Mouse (Mus musculus) testis, postnatal 14 days (tissue): ENCODE data around the gene Tmem163.
A peak's percentile ranks its signal among the peaks of the same experiment; 100 is the strongest.

Experiments
- DNase-seq: peaks from one replicate; pipeline ENCODE4 v3.0.0; 2021; ENCODE audit warnings: low spot score

The Tmem163 gene

GRCm38 (mm10) chr1:127500219-127500618, 179.1 kb downstream of the Tmem163 start:
- peak; percentile 35 for DNase-seq

DNA sequence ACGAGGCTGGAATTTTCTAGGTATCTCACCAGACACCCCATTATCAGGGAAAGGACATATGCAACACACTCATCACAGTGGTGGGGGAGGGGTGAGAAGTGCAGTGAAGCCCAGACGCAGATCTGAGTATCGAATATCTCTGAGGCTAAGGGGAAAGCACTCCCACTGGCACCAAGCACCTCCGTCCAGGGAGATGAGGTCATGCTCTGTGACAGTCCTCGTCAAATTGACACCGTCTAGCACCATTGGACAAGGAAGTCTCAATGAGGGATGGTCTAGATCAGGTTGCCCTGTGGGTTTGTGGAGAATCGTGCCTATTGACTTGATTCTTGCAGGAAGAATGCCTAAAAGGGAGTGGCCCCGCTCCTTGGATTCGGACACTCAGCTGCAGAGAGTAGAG, 180.6 kb downstream of the Tmem163 start:
- DNase-seq, result no peak

DNA sequence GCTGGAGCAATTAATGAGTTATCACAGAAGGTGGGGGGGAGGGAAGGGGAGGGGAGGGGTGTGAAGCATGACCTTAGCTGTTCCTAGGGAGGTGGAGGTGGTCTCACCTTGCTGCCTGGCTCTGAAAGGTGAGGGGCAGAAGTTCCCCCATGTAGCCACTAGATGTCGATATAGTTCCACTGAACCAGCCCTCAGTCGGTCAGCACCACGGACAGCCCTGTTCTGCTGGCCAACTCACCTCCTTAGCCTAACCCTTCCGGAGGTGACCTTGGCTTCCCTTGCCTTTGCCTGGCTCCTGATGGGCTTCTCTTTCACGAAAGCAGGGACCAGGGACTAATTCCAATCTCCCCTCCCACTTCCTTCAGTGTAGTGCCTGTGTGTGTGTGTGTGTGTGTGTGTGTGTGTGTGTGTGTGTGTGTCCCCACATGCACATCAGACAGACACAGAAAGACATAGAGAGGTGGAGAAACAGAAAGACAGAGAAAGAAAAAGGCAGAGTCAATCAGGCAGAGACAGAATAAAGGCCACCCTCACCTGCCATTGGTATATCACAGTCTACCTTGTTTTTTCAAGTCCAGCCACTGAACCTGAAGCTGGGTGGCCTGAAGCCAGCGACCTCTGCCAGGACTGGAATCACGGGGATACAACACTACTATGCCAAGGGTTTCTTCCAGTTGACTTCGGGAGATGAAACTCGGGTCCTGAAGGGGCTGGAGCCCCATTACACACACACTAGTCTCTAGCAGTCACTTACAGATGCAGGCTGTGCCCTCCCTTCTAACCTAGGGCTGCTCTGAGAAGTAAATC, 182.4 kb downstream of the Tmem163 start:
- DNase-seq, result peak; percentile 37

DNA sequence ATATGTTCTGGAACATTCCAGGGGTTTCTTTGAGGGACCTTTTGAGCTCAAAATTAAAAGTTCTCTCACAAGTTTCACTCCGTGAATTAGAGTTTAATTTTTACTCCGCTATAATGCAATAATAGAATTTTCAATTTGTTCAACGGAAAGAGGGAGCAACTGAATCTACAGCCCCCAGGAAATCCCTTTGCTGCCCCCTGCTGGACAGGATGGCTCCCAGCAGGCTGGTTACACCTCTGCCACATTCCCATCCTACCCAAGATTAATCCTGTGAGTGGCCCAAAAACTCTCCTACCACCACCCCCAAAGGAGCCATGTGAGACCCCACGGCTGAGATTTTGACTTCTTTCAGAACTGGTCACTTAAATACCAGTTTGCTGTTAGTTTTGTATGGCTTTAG, 192.2 kb downstream of the Tmem163 start:
- no peak for DNase-seq

DNA sequence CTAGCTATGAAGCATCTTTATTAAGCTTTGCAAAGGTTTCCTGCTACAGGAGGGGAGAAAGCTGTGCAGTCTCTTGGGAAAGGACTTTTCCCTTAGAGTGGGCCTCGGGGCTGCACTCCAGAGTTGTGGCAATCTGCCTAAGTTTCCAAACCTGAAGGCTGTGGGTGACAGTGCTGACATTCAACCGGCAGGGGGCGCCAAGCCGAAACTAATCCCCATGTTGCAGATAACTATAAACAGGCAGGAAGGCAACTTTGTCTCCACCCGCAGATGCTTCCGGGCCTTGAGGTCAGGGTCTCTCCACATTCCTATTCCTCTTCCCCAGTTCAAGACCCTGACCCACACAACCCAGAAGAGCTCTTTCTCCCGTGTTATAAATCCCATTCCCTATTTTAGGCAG, 194.5 kb downstream of the Tmem163 start:
- peak; percentile 59 for DNase-seq

GRCm38 (mm10) chr1:127484188-127484587, 195.2 kb downstream of the Tmem163 start:
- DNase-seq, result peak; percentile 73

- no peak for DNase-seq
These were observed 196.4 kb downstream of the Tmem163 start for GRCm38 (mm10) chr1:127482911-127483310.

GRCm38 (mm10) chr1:127475756-127476155, 203.6 kb downstream of the Tmem163 start:
- no peak for DNase-seq

GRCm38 (mm10) chr1:127470175-127470574, 209.2 kb downstream of the Tmem163 start:
- no peak for DNase-seq

- DNase-seq, result no peak
These were observed 212.1 kb downstream of the Tmem163 start for GRCm38 (mm10) chr1:127467238-127467637.

DNA sequence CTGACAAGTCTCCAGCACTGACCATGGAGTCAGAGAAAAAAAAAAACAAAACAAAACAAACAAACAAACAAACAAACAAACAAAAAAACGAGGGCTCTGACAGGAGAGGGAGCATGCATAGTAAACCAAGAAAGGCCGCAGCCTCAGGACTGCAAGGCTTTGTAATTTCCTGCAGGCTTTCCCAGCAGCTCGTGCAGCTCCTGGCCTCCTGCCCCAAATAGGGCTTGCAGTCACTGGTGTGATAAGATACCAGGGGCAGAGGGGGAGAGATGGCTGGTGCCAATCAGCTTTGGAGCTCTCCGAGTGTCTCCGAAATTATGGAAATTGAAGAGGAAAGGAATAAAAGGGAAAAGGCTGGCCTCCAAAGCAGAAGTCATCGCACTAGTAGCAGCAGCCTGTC, 214.1 kb downstream of the Tmem163 start:
- DNase-seq, result peak; percentile 73

- DNase-seq, result no peak
These were observed 215.3 kb downstream of the Tmem163 start for GRCm38 (mm10) chr1:127464041-127464440.

DNA sequence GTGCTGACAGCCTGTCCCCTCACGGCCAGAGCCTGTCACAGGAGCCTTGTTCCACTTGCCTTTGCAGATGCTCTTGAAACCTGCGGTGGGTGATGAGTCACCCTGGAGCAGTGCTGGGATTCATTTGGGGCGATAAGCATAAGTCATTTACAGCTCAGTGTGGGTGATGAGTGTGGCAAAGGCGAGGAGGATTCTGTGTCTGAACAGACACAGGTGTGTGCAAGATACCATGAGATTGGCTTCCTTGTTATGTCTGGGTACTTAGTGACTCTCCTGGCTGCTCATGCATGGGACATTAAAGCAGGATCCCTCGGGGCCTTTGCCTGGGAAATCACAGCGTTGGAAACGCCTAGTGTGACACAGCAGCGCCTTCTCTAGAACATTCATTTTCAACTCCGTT, 218.3 kb downstream of the Tmem163 start:
- no peak for DNase-seq

- no peak for DNase-seq
These were observed 219.8 kb downstream of the Tmem163 start for GRCm38 (mm10) chr1:127459576-127459975.

DNA sequence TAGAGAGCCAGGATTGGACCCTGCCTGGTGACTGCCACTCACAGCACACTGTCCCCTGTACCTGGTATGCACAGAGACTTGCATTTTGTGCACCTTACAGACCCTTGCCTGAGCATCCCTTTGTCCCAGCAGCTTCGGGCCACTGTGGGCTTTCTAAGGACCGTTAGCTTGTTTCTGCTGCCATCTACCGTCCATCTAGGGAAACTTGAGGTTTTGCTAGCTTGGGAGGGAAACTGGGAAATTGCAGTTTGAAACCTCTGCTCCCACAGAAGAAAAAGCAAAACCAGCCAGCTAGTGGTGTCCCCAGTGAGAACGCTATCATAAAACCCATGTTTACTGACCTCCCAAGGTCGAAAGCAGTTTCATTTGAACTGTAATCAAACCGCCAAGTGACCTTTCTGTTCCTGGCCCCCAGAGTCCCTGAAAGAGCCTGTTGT, 220.3 kb downstream of the Tmem163 start:
- DNase-seq, result peak; percentile 54

- DNase-seq, result no peak
These were observed 226.0 kb downstream of the Tmem163 start for GRCm38 (mm10) chr1:127453397-127453796.

DNA sequence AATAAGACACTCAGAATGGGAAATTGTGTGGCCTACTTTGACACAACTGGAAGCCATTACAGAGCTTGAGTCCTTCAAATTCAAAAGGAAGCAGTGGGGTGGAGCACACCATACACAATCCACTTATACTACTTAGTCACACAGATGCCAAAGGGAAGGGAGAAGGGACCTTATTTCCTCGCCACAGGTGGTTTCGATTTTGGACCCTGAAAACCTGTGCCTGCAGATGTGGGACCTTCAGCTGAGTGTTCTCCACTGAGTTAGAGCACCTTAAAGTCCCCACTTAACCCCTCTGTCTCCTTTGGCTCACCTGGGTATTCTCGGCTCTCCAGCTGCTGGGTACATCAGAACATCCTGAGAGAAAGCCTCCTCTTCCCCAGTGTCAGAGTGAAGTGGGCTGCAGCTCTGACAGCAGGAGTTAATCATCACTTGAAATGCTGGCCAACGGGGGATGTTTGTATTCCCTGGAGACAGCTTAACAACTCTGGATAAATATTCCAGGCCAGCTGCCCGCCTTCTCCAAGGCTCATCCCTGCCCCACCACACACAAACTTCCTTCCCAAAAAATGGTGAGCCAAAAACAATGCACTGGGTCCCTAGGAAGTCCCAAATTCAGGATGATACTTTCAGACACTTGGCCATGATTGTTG, 234.4 kb downstream of the Tmem163 start:
- DNase-seq, result peak; percentile 14

DNA sequence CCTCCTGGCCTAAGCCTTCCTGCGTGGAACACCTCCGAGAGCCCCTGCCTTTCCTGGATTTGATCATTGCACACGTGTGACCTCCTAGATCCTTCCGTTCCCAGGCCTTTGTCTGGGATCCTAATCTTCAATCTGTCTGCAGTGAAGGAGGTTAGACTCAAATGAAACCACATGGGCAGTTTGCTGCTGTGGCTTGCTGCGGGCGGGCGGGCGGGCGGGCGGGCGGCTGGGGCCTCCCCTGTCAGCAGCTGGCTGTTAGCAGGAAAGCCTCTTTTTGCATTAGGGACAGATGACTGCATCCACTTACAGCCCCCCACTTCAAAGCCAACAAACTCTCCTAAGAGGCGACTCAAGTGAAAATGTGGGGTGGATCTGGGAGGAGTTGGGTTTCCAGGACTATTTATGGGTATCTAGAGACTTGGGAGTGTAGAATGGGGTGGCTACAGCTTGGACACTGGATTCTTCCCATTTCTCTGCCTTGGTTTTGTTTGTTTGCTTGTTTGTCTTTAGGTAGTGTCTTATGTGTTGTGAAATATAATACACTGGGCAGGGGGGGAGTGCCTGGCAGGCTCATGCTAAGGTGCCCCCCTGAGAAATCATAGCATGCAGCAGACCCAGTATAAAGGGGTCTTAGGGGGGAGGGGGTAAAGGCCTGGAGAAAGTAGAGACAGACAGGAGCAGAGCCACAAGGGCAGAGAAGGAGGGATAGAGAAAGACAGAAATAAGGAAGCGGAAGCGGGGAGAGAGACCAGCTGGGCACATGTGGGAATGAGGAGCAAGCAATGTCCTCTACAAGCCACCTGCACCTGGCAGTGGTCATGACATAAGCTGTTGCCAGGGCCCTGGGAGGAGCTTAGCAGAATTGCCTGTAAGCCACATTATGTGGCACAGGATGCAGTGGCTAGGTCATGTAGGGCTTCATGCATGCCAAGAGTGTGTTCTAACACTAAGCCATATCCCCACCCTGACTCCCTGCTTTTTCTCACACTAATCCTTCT, 236.2 kb downstream of the Tmem163 start:
- no peak for DNase-seq

DNA sequence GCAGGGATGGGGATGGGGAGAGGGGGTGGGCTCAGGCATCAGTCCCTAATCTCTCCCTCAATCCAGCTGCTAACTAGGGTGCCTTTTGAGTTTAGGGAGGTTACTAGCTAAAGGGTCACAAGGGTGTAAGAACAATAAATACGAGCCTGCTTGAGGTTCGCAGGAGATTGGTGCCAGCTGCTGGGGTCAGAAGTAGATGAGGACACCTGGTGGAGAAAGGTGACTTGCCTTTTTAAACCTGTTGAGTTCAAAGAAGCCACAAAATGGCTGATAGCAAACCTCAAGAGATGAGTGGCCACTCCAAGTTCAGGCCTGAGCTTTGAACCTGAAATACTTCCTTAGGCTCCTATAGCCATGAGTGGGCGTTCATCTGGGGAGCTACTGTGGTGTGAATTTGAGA, 237.6 kb downstream of the Tmem163 start:
- DNase-seq, result no peak

DNA sequence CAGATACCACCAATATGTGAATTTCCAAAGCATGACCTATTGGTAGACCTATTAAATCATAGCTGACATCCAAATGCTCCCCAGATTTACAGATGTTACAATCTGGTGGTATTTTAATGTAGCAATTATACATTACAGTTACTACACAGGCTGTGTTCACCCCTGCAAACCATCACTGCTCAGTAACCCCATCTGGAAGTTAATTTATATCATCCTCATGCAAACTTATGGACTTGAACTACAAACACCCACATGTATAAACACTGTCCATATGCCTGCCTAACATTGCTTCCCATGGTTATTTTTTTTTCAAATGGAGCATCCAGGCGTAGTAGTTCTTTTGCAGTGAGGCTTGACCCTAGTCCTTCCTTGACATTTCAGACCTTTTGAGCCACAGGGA, 238.3 kb downstream of the Tmem163 start:
- no peak for DNase-seq

GRCm38 (mm10) chr1:127439452-127439891, 239.9 kb downstream of the Tmem163 start:
- no peak for DNase-seq

DNA sequence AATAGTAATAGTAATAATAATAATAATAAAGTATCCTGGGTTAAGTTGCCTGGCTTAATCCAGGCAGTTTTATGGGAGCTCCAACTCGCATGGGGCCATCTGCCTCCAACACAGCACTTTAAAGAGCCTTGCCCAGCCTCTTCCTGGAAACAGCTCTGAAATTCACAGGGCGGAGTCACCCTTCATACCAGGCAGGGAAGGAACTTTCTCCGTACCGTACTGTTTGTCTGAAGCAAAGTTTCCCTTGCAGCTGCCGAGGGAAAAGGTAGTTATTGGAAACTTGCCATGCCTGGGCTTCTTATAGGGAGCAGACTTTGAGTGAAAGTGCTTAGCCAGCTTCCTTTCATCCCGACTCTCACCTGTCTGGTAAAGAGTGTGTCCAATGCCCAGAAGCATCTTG, 242.3 kb downstream of the Tmem163 start:
- no peak for DNase-seq
